Mouse (Mus musculus) cortical plate, adult 2 months (tissue): ENCODE data around the gene Spock1. TPM values are rescaled to one million over a fixed set of nuclear protein-coding genes. Genes with fewer than 3 reads are reported as not detected.

Experiments used
- H3K27ac ChIP-seq: fragments of 200-500 bp; 2 replicates; pipeline ENCODE4 v1.5.1; 2012; ENCODE audit warnings: low read length, control low read depth, inconsistent platforms; ENCODE audit not compliant: insufficient read depth
- H3K4me1 ChIP-seq: fragments of 200-500 bp; 2 replicates; pipeline ENCODE4 v1.6.1; 2011; ENCODE audit warnings: low read length; ENCODE audit not compliant: control insufficient read depth, insufficient read depth
- H3K4me3 ChIP-seq: fragments of 200-500 bp; 2 replicates; pipeline ENCODE4 v1.5.1; 2011; ENCODE audit warnings: mild to moderate bottlenecking, low read length, control low read depth; ENCODE audit not compliant: insufficient read depth
- CTCF ChIP-seq: fragments of 200-500 bp; IDR thresholded peaks from 2 replicates; pipeline ENCODE4 v1.5.1; 2011; ENCODE audit warnings: mild to moderate bottlenecking, control low read depth, low read length; ENCODE audit not compliant: insufficient read depth; ENCODE audit errors: extremely low read depth
- POLR2A ChIP-seq: fragments of 200-500 bp; IDR thresholded peaks from 2 replicates; pipeline ENCODE4 v1.6.1; 2011; ENCODE audit warnings: mild to moderate bottlenecking, low read length, control low read depth; ENCODE audit not compliant: insufficient read depth; ENCODE audit errors: extremely low read depth
- polyA plus RNA-seq: library from polyadenylated mRNA; depleted of rRNA; stranded (reverse); fragments of >200 nt; gene quantifications from 2 replicates; pipeline ENCODE4 v1.2.3, GENCODE M21; 2012

Spock1 gene
- polyA plus RNA-seq, 1 experiment: 125 TPM

DNA sequence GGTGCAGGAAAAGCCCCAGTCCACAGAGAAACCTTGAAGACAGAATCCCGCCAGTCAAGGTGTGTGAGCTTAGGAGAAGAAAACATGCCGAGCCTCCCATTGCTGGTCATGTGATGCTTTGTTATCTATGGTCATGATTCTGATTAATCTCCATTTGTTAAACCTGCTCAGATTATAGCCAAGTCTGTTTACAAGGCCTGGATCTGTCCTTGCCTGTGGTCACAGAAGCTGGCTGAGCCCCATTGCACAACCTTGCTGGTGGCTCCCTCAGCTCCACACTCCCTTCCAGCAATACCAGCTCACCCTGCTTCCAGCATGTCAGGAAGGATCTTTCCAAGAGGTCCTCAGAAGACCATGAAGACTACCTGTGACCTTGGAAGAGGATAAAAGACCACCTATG lies 228.5 kb downstream of the Spock1 start:
- Histone ChIP-seq H3K27ac (no peak overlapping the region), H3K4me1 (no peaks in the 10 kb centered on the region), H3K4me3 (no peak overlapping the region)
- TF ChIP-seq POLR2A: no peak
- no peak for TF ChIP-seq CTCF

DNA sequence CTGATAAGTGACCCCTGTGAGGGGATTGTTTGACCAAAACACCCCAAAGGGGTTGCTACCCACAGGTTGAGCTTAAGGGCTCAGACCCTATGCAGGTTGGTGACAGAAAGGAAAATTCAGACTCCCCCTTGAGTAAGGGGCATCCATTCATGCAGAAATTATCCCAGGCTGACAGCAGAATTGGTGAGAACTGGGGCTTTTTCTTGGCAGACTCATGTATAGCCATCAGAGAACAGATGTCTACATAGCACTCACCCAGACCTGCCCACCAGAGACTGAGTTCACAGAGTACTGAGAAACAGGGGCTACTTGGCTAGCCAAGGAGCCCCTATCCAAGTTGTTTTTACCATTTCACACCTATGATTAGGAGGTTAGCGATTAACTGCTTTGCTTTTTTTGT lies 231.3 kb downstream of the Spock1 start:
- Histone ChIP-seq H3K4me3 (no peak overlapping the region), H3K4me1 (no peaks in the 10 kb centered on the region), H3K27ac (no peak overlapping the region)
- TF ChIP-seq CTCF (no peak), POLR2A (no peak)

- Histone ChIP-seq H3K4me1 (no peaks in the 10 kb centered on the region), H3K4me3 (no peak overlapping the region), H3K27ac (no peak overlapping the region)
- TF ChIP-seq CTCF: no peak
- TF ChIP-seq POLR2A: no peak
These were observed 234.7 kb downstream of the Spock1 start for GRCm38 (mm10) chr13:57673399-57673798.

DNA sequence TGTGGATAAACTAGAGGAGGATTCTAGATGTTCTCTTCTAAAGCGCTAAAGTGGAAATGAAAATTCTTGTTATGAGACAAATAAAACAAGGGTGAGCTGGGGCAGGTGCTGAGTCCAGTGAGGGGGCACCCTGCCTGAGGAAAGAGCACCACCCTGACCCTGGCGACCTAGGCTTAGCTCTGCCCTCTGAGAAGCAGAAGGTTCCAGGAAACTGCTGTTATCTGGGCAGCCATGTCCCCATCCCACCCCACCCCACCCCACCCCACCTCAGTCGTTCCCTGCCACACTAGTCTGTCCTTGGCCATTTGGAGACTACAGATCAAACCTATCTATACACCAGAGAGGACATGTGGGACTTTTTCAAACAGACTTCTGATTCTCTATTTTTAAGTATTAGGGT lies 235.4 kb downstream of the Spock1 start:
- no peak for TF ChIP-seq POLR2A
- no peak for TF ChIP-seq CTCF
- no peaks in the 10 kb centered on the region for H3K4me1 ChIP-seq
- H3K4me3 ChIP-seq: no peak overlapping the region
- no peak overlapping the region for H3K27ac ChIP-seq

DNA sequence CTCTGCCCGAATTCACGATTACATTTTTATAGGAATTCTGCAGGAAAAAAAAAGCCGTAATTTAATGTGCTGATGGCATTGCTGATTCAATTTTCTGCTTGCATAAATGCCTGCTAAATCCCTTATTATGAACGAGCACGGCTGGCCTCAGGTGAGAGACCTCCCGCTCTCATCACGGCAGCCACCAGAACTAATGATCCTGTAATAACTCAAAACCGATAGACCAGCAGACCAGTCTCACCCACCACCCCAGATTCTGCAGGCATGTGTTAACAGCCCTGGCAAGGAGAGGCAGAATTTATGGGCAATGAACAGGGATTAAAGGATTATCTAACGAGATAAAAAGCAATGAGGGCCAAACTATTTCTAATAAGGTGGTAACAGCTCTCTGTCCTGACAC lies 236.2 kb downstream of the Spock1 start:
- TF ChIP-seq POLR2A: no peak
- no peak for TF ChIP-seq CTCF
- H3K27ac ChIP-seq: no peak overlapping the region
- H3K4me1 ChIP-seq: no peaks in the 10 kb centered on the region
- H3K4me3 ChIP-seq: no peak overlapping the region

- no peak overlapping the region for H3K27ac ChIP-seq
- no peak for TF ChIP-seq POLR2A
- no peak for TF ChIP-seq CTCF
- no peak overlapping the region for H3K4me3 ChIP-seq
- H3K4me1 ChIP-seq: peaks cover 3% of the 10 kb centered on the region; the same call in 1 of the 2 replicates
These were observed 236.8 kb downstream of the Spock1 start for GRCm38 (mm10) chr13:57671322-57671721.

GRCm38 (mm10) chr13:57667621-57668020 lies 240.5 kb downstream of the Spock1 start:
- Histone ChIP-seq H3K4me3 (no peak overlapping the region), H3K27ac (no peak overlapping the region), H3K4me1 (peaks cover 3% of the 10 kb centered on the region; the same call in 1 of the 2 replicates)
- TF ChIP-seq CTCF (no peak), POLR2A (no peak)

DNA sequence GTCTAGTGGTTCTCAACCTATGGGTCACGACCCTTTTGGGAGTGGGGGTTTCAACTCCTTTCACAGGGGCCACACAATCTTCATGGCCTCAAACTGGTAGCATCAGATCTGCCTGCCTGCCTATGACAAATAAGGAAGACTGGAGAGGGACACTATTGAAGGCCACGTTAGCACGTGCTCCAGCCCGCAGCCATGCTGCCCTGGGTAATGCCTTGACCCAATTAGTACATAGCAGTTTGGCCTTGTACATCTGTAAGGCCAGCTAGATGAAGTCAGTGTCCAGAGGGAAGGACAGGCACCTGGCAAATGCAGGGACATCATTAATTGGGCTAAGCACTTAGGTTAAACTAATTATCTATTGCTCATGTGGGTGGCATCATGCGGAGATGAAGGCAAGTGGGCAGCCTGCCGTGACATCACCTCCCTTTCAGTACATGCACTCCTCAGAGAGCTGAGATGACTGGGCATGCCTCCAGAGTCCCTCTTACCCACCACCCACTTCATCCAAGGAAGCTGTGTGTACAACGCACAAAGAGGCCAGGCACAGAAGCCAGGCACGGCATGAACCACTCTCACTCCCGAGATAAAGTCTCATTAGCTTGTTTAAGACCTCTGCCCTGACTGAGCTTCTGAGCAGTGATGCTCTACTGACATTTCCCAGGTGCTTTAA lies 241.8 kb downstream of the Spock1 start:
- Histone ChIP-seq H3K4me1 (peaks cover 3% of the 10 kb centered on the region; the same call in 1 of the 2 replicates), H3K4me3 (no peak overlapping the region), H3K27ac (no peak overlapping the region)
- TF ChIP-seq POLR2A: no peak
- no peak for TF ChIP-seq CTCF

- H3K4me3 ChIP-seq: no peak overlapping the region
- no peak for TF ChIP-seq CTCF
- no peak for TF ChIP-seq POLR2A
- H3K4me1 ChIP-seq: peaks cover 3% of the 10 kb centered on the region; the same call in 1 of the 2 replicates
- H3K27ac ChIP-seq: no peak overlapping the region
These were observed 245.6 kb downstream of the Spock1 start for GRCm38 (mm10) chr13:57662554-57662953.

DNA sequence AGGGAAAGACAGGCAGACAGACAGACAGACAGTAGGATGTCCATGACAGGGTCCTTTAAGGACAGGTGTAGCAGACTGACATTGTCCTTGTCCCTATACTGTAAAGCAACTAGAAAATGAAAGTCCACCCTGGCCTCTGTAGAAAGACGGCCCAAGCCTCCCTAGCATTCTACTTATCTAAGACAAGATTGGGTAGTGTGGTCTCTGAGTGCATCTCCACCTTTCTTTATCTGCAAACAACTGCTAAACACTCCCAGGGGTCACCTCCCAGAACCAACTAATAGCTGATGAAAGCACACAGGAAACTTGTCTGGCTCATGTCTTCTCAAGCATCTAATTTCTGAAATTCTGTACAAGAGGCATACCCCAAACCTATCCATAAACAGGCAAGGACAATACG lies 247.6 kb downstream of the Spock1 start:
- H3K4me3 ChIP-seq: no peak overlapping the region
- no peaks in the 10 kb centered on the region; the same call in 1 of the 2 replicates for H3K4me1 ChIP-seq
- no peak overlapping the region for H3K27ac ChIP-seq
- TF ChIP-seq CTCF: no peak
- no peak for TF ChIP-seq POLR2A
